Mouse (Mus musculus) urinary bladder, postnatal 25 days (tissue): Measurements from ENCODE around the gene Surf2.
"Not testable (repeated sequence)": the region's sequence is repeated elsewhere in the genome, so short reads cannot be mapped to it uniquely, and the experiment has no call there.

Experiments
- DNase-seq: peaks from one replicate; pipeline ENCODE4 v3.0.0; 2022; ENCODE audit warnings: low spot score

Gene Surf2

GRCm38 (mm10) chr2:26915927-26916728 is at the start of gene Surf2, which contains the start of gene Surf1:
Gene Surf2, plus strand, starts transcription at chr2:26916367.
Gene Surf1, minus strand, starts transcription at chr2:26916530.
- DNase-seq = peak; percentile 73

DNA sequence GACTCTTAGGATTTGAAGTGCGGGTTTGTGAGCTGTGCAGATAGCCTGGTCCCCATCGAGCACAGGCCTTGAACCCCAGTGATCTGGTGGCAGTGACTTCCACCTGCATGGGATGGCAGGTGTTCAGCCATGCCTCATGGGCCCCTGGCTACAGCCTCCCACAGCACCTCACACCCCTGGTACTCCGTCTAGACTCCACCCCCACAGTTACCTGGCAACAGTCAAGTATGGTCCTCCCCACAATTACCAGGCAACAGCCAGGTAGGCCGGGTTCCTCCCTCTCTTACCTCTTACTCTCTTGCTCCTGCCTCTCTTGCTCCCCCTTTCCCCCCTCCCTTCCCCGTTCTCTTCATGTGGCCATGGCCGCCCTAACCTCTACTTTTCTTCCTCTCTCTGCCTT is 45.5 kb upstream of the Surf2 start:
- no peak for DNase-seq

GRCm38 (mm10) chr2:26878571-26878970 is 37.6 kb upstream of the Surf2 start:
- DNase-seq = no peak

- DNase-seq = not testable (repeated sequence)
Observed at GRCm38 (mm10) chr2:26885541-26885940, 30.6 kb upstream of the Surf2 start.

GRCm38 (mm10) chr2:26886170-26886569 is 30.0 kb upstream of the Surf2 start:
- DNase-seq = not testable (repeated sequence)

- no peak for DNase-seq
Observed at GRCm38 (mm10) chr2:26895898-26896297, 20.3 kb upstream of the Surf2 start.

DNA sequence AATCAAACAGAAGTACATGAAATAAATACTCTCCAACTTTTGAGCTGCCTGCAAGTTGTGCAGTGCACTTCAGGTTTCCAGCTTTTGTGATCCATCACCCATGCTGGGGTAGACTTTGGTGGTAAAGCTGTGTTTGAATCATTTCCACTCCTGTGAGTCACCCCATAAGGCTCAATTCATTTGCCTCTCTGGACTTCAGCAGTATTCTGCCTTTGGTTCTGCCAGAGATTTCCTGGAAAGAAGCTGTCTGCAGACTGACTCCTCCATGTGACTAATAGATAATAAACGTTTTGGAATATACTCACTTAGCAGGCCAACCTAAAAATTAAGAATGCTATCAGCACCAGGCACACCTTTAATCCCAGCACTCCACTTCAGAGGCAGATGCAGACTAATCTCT is 15.4 kb upstream of the Surf2 start:
- DNase-seq = no peak

DNA sequence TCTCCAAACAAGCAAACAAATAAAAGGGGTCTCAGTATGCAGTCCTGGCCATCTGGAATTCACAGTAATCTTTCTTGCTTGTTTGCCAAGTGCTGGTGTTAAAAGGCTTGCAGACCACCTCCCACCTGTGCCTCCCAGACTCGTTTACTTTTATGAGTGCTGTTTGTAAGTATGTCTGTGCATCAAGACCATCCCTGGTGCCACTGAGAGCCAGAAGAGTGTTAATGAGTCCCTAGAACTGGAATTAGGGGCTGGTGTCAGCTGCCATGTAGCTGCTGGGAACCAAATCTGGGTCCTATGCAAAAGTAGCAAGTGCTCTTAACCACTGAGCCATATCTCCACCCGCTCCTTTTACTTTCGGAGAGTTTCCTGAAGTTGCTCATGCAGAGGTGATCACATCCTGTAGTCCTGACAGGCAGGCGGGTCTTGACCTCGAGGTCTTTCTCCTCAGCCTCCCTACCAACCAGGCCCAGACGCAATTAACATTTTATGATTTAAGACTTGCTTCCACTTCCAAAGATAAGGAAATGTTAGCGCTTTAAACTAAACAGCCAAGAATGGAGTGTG is 14.2 kb upstream of the Surf2 start:
- DNase-seq = no peak

- peak; percentile 86 for DNase-seq
Observed at GRCm38 (mm10) chr2:26902467-26903220, 13.5 kb upstream of the Surf2 start, which contains the start of gene Surf6. Gene Surf6, minus strand, starts transcription at chr2:26902879.

GRCm38 (mm10) chr2:26903311-26903710 is 12.9 kb upstream of the Surf2 start:
- DNase-seq = no peak

DNA sequence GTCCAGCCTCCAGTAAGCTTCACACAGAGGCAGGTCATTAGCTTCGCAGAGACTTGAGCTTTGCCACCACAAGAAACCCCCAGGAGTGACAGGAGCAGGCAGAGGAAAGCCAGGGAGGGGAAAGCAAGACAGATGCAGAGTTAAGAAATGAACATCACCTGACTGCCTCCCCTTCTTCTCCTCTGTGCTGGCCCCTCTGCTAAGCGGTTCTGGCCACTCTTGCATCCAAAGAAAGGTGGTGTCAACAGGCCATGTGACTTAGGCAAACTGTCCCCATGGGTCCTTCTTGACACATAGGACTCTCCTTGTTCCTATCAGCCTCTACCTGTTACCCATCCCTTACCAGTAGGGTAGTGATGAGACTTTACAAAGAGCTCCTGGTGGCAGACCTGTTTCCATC is 10.2 kb upstream of the Surf2 start:
- DNase-seq = no peak

DNA sequence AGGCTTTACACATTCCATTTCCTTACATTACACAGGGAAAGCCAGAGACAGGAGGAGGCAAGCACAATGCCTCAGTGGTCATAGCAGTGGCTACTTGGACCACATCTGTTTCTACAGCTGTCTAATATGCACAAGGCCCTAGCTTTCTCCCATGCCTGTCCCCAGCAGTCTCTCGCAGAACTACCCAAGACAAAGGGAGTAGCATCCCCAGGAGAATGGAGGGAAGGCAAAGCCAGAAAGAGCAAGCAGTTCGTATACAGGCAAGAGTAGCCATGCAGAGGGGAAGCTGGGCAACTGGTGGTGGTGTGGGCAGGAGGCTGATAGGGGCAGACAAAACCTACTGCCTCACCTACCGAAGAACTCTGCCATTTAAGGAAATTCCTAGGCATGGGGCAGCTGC is 9.7 kb upstream of the Surf2 start:
- DNase-seq = no peak

DNA sequence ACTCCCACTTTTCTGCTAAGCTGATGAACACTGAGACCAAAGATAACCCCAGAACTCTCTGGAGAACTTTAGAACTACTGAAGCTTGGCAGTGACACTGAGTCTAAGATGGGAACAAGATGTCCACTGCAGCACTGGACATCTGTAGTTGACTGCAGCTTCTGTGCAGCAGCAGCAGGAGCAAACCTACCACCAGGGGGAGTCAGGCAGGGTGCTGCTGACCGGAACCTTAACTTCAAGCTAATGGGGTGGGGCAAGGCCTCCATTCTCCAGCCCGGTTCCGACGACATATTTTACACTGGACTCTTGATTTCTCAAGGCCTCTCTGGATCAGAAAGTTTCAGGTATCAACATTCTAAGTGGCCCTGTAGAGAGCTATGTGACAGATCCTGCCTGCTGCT is 9.1 kb upstream of the Surf2 start:
- DNase-seq = no peak

GRCm38 (mm10) chr2:26908710-26909386 is 7.3 kb upstream of the Surf2 start:
- no peak for DNase-seq

- no peak for DNase-seq
Observed at GRCm38 (mm10) chr2:26909387-26909784, 6.8 kb upstream of the Surf2 start.

- DNase-seq = peak; percentile 100
Observed at GRCm38 (mm10) chr2:26910124-26910993, 5.8 kb upstream of the Surf2 start, which contains the start of the genes Med22 and Rpl7a. Gene Med22, minus strand, starts transcription at chr2:26910677. Gene Rpl7a, plus strand, starts transcription at chr2:26910764.

DNA sequence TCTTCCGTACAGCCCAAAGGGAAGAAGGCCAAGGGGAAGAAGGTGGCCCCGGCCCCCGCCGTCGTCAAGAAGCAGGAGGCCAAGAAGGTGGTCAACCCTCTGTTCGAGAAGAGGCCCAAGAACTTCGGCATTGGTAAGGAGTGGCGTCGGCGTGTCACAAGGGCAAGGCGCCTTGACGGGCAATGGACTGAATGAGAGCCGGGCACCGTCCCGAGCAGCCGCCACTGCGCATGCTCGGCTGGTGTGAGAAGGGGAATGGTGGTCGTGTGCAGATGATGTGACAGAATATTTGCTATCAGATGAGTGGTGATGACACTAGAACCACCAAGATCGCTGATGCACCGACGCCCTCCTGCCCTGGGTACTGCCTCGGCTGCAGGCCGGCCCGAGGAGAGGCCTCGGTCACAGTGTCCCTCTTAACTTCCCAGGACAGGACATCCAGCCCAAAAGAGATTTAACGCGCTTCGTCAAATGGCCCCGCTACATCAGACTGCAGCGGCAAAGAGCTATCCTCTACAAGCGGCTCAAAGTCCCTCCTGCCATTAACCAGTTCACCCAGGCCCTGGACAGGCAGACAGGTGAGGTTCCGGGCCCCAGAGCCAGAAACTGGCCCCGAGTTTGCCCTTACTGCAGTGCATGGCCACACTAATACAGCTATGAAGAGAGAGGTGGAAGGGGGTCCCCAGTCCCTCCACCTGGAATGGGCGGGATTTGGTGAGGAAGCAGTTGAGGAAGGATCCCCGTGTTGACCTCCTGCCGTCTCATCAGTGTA is 5.0 kb upstream of the Surf2 start:
- DNase-seq = peak; percentile 51

DNA sequence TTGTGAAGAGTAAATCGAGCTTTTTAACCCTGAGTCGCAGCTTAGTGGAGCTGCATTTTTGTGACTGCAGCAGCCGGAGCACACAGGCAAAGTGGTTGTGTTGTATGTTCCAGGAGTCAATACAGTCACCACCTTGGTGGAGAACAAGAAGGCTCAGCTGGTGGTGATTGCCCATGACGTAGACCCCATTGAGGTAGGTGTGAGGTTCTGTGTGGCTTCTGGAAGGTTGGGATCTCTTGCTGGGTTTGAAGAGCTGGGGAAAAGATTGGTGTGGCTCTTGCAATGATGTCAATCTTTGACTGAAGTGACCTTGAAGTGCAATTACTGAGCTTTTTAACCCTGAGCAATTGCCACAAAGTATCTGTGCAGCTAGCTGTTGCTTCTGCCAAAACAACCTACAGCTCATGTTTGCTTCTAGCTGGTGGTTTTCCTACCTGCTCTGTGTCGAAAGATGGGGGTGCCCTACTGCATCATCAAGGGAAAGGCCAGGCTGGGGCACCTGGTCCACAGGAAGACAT is 3.9 kb upstream of the Surf2 start:
- DNase-seq = no peak

DNA sequence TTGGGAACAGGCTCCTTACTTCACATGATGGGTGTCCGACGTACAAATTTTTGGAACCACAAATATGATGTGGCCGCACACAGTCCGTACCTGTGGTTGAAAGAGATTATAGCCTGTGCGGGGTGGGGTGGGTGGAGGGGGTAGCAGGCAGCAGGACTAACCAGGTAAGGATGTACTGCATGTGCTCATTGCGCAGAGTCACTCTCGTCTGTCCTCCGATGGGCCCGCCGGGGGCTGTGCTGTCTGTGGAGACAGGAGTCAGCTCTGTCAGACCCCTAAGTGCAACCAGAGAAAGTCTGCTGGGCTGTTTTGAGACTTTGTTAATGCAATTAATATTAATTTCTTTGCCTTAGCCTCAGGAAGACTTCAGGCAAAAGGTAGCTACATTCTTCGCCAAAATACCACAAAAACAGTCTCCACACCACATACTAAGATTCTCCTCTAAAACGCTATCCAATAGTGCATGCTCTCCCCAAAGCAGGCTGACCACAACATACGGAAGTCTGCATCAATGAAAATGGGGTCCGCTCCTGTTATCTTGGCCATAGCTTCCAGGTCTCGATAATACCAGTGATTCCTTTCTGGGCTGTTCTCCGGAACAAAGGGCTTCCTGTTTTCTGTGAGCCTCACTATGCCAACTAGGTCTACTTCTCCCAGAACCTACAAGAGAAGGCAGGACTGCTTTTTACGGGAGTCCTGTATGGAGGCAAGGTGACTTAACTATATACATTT is 2.6 kb upstream of the Surf2 start:
- no peak for DNase-seq
